Mouse (Mus musculus): ENCODE results near the gene Sufu.

The Sufu gene

GRCm38 (mm10) chr19:46470364-46471240 is 73.9 kb downstream of the Sufu start:
- DNase-seq, result no peak

GRCm38 (mm10) chr19:46471324-46472093 is 74.8 kb downstream of the Sufu start:
- no peak for DNase-seq

GRCm38 (mm10) chr19:46477432-46477845 is 80.7 kb downstream of the Sufu start:
- no peak for DNase-seq

GRCm38 (mm10) chr19:46478242-46478641 is 81.5 kb downstream of the Sufu start:
- no peak for DNase-seq

GRCm38 (mm10) chr19:46478826-46479225 is 82.1 kb downstream of the Sufu start:
- no peak for DNase-seq

- DNase-seq, result no peak
These were observed 82.8 kb downstream of the Sufu start for GRCm38 (mm10) chr19:46479306-46480075.

- DNase-seq, result no peak
These were observed 84.1 kb downstream of the Sufu start for GRCm38 (mm10) chr19:46480624-46481345.

- DNase-seq, result no peak
These were observed 84.7 kb downstream of the Sufu start for GRCm38 (mm10) chr19:46481352-46481751.

- DNase-seq, result no peak
These were observed 85.1 kb downstream of the Sufu start for GRCm38 (mm10) chr19:46481756-46482155.

GRCm38 (mm10) chr19:46482896-46483516 is 86.3 kb downstream of the Sufu start:
- DNase-seq, result no peak

- DNase-seq, result peak; percentile 67
These were observed 87.1 kb downstream of the Sufu start for GRCm38 (mm10) chr19:46483701-46484328.

- peak; percentile 75 for DNase-seq
These were observed 87.8 kb downstream of the Sufu start for GRCm38 (mm10) chr19:46484518-46484917.

- no peak for DNase-seq
These were observed 89.2 kb downstream of the Sufu start for GRCm38 (mm10) chr19:46485847-46486246.

GRCm38 (mm10) chr19:46486709-46487108 is 90.0 kb downstream of the Sufu start:
- DNase-seq, result no peak

- no peak for DNase-seq
These were observed 92.8 kb downstream of the Sufu start for GRCm38 (mm10) chr19:46489448-46489847.

GRCm38 (mm10) chr19:46490634-46491033 is 93.9 kb downstream of the Sufu start:
- DNase-seq, result no peak

- DNase-seq, result no peak
These were observed 98.4 kb downstream of the Sufu start for GRCm38 (mm10) chr19:46495136-46495535.

- DNase-seq, result no peak
These were observed 100.5 kb downstream of the Sufu start for GRCm38 (mm10) chr19:46497230-46497629.

- no peak for DNase-seq
These were observed 102.8 kb downstream of the Sufu start for GRCm38 (mm10) chr19:46499539-46499835.

GRCm38 (mm10) chr19:46499836-46500580 is 103.3 kb downstream of the Sufu start:
- peak; percentile 99 for DNase-seq

Measured in right cerebral cortex, adult 18-20 months (tissue).